Mouse (Mus musculus): ENCODE results near the gene Klc1.

DNA sequence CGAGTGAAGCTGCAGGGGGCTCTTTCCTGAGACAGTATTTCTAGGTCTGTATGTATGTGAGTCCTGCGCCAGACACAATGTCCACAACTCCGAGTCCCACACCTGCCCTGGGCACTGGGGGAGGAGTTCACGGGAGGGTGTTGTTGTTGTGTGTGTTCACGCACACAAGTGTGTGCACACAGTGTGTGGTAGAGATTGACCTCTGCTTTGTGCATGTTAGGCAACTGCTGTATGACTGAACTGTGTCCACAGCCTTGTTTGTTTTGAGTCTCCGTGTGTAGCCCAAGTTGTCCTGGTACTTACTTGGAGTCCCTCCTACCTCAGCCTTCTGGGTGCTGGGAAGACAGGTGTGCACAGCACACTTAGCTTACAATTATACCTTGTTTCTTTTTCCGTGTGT, 32.0 kb downstream of the Klc1 start:
- TF ChIP-seq GATA1 (IDR thresholded peaks at IDR 0.05; ENCODE audit: borderline replicate concordance, low read length): no peak
- TF ChIP-seq FLI1 (IDR thresholded peaks at IDR 0.05; ENCODE audit: low read length): no peak
